Mouse (Mus musculus) spleen, postnatal 4 days (tissue): ENCODE data around the gene Gm10337.

Experiments used
- DNase-seq, 2 experiments: peaks; one replicate each; pipeline ENCODE4 v3.0.0; 2022; ENCODE audit warnings: low spot score in 2 of 2

Gm10337 gene

DNA sequence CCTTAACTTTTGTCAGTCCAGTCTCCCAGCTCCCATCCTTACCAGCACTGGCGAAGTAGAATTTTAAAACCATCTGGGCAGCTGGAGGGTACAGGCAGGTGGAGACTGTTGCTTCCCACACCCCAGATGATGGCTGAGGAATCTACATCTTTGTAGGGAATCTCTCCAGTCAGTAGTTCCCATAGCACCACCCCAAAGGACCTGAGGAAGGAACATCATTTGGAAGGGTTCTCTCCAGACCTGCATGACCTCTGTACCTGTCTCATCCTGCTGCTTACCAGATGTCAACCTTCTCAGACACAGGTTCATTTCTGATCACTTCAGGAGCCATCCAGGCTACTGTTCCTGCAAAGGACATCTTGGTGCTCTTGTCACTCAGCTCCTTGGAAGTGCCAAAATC lies at the start of gene Gm10337:
Gene Gm10337 (plus strand): TSS at position 276 of the 400 bp plus-strand sequence.
- peak in 1 of 2 experiments; percentile 51 for DNase-seq

DNA sequence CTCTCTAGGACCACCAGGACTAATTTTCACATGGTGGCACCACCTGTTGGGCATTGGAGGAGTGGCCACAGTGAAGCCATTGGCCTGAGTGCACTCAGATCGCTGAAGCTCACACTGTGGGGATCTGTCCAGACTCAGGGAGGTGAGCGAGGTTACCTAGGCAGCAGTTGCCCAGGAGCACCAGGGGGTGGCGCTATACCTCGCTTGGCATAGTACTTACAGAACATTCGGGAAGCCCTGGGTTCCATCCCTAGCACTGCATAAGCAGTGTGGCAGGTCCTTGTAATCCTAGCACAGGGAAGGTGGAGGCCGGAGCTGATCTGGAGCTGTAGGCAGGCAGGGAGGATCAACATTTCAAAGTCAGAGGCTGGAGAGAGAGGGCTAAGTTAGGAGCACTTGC lies 47.5 kb upstream of the Gm10337 start:
- peak in 1 of 2 experiments; percentile 41 for DNase-seq

DNA sequence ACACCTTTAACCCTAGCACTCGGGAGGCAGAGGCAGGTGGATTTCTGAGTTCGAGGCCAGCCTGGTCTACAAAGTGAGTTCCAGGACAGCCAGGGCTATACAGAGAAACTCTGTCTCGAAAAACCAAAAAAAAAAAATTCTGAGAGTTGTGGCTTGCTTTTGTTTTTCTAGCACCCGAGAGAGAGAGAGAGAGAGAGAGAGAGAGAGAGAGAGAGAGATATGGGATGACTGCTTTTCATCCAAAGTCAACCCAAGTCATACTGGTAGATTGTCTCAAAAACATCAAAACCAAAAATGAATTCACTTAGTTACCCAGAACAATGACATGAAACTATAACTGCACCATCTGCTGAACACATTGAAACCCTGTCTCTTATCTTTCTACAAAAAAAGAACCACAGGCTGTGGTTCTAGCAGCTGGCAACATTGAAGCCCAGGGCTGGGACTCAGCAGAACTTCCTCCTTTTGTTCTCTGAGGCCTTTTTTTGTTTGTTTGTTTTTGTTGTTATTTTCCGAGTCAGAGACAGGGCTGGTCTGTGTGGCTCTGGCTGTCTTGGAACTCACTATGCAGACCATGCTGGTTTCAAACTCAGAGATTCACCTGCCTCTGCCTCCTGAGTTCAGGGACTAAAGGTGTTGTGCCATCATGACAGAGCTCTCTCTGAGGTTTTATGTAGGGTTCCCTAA lies 45.3 kb upstream of the Gm10337 start:
- peak in 1 of 2 experiments; percentile 17 for DNase-seq

DNA sequence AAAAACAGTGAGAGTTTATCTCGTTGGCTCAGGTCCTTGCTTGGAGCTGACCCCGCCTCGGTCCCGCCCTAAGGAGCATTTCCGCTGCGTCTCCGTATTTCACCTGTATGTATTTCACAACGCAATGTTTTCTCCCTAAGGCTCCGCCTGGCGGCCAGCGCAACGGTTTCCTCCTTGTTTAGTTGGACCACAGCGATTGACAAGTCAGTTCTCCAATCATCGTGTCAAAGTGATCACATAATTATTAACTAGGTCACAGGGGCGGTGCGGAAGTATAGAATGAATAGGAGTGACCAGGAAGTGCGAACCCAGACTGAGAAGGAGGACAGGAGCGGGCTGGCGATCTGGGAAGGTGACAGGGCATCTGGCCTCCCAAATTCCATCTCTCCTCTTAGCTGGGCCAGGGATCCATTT lies 44.6 kb upstream of the Gm10337 start, which contains the start of gene Prr13:
Gene Prr13 (plus strand): TSS at position 125 of the 414 bp plus-strand sequence.
- peak; percentile 91 to 92 for DNase-seq

DNA sequence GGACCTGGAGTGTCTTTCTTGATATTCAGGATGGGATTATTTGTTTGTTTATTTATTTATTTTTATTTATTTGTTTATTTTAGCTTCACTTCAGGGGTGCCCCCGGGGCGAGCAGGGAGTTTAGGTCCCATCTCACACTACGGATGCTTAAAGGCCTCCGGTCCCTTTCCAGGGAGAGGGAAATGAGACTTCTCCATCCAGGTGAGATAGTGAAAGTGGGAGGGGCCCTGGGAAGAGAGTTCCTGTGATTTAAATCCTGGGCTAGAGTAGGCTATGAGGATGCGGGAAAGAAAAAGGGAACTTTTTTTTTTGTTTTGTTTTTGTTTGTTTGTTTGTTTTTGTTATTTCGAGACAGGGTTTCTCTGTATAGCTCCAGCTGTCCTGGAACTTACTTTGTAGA lies 44.1 kb upstream of the Gm10337 start:
- DNase-seq, result no peak

DNA sequence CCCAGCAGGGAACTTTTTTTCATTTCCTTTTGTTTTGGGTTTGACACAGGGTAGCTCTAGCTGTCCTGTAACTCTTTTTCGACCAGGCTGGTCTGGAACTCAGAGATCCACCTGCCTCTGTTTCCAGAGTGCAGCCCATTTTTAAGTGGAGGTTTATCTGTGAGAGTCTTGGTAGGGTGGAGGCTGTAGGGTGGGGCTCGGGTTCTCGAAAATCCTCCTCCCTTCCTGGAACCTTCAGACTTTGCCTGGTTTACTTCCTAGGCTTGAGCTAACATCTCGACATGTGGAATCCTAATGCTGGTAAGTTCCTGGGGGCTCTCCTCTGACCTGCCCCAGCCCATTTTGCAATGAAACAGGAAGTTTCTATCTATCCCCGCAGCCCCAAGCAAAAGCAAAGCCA lies 43.7 kb upstream of the Gm10337 start:
- DNase-seq, result peak in 1 of 2 experiments; percentile 43

DNA sequence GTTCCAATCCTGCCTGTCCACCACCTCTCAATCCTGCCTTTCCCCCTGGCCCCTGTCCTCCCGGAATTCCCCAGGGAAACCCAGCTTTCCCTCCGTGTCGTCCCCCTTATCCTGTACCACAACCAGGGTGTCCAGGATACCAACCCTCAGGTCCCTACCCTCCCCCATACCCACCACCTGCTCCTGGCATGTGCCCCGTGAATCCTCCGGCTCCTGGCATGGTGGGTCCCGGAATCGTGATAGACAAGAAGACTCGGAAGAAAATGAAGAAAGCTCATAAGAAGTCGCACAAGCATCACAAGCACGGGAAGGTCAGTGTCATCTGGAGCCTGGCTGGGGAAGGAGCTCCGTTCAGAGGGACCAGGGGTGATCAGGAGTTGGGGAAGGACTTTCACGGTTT lies 43.1 kb upstream of the Gm10337 start:
- no peak for DNase-seq

DNA sequence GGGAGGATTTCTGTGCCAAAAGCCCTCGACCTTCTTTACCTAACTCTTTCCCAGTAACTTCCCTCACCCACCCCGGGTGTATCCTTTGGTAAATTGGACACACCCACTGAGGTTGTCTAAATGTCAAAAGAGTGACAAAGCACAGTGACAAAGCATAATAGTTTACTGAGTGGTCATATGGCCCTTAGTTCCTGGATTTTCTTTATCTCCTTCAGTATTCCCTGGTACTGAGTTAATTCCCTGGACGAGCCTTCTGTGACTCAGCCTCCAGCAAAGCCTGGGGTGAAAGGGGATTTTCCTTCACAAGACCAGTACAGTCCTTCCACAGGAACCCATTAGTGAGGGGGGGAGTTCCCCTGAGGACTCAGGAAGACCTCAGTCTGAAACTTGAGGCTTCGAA lies 42.6 kb upstream of the Gm10337 start:
- no peak for DNase-seq

DNA sequence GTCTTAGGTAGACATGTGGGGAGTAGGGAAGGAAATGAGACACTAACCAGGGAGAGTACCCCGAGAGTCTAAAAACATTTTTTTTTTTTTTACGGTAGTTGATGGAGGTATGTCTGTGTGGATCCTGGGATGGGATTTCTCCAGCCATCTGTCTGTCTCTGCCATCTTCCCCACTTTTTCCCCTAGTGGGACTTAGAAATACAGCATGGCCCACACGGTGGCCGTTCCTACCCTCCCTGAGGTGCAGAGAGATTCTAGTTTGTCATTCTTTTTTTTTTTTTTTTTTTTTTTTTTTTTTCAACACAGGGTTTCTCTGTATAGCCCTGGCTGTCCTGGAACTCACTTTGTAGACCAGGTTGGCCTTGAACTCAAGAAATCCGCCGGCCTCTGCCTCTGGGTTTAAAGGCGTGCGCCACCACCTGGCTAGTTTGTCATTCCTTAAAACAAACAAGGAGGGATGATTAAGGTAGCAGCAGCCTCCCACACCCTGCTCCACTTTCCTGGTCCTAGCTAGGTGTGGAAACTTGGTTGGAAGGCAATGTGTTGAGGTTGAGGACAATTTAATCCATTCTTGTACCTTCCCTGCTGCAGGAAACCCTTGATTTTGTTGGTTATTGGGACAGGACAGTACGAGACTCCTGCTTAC lies 42.0 kb upstream of the Gm10337 start:
- DNase-seq, result no peak

DNA sequence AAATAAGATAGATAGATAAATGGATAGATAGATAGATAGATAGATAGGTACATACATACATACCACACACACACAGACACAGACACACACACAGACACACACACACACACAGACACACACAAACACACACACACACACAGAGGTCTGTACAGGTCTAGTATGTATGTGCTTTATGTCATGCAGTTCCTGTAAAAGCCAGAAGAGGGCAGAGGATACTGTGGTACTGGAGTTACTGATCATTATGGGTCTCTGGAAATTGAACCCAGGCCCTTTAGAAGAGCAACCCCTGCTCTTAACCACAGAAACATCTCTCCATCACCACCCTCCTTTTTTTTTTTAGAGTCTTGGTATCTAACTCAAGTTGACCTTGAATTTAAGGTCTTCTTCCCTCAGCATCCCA lies 39.9 kb upstream of the Gm10337 start:
- DNase-seq, result peak in 1 of 2 experiments; percentile 38

DNA sequence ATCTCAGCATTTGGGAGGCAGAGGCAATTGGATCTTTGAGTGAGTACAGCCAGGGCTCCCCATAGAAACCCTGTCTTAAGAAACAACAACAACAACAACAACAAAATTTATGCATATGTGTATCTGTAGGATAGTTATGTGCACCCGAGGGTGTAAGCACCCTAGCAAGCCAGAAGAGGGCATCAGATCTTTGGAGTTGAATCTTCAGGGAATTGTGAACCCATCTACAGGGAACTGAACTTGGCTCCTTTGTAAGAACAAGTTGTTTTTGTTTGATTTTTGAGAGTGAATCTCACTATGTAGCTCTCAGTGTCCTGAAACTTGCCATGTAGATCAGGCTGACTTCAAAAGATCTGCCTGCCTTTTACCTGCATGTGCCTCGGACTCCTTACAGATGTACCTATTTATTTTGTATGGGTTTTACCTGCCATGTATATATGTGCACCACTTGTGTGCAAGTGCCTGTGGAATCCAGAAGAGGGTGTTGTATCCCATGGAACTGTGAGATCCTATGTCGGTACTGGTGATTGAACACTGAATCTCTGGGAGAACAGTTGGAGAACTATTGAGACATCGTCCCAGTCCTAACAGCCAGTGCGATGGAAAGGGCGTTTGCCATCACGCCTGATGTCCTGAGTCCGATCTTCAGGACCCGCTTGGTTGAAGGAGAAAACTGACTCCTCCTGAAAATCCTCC lies 34.7 kb upstream of the Gm10337 start:
- DNase-seq, result no peak

DNA sequence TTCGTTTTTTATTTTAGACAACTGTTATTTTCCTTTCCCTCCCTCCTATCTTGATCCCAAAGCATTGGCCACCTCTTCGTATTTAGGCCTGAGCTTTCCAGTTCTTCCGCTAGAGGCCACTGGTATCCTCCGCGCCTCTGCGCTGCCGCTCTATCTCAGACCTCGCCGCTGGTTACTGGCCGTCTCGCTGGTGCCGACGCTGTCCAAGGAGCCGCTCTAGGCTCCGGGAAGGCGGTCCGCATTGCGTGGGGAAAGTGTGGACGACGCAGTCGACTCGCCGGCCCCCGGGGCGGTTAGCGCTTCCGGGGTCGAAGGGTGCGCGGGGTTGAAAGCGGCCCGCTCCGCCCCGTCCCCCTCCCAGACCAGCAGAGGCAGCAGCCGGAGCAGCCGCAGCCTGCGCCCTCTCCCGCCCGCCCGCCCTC lies 33.3 kb upstream of the Gm10337 start, which contains the start of gene Pcbp2:
Gene Pcbp2 (plus strand): TSS at position 357 of the 422 bp plus-strand sequence.
- peak; percentile 95 to 96 for DNase-seq

DNA sequence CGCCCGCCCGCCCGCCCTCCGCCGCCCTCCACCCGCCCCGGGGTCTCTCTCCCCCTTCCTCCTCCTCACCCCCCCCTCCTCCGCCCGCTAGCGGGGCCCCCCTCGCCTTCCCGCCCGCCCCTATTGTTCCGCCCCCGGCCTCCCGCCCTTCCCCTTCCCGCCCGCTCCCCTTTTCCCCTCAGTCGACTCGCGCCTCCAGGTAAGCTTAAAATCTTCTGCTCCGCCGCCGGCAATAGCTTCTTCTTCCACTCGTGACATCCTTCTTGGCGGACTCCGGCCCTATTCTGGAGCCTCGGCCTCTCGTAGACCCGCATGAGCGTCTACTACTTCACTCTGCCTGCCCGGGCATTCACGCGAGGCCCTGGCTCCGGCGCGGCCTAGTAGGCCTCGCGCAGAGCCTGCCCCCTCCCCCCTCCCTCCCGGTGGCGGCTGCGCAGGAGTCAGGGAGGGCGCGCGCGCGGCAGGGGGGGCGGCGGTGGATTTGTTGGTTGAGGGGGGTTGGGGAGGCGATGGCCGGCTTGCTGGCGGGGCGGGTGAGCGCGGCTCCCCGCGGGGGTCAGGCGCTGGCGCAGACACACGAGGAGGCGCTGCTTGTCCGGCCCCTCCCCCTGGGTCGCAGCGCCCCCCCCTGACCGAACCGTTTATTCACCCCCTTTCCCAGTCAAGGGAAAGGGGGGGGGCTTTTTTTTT lies 32.8 kb upstream of the Gm10337 start:
- DNase-seq, result peak; percentile 71 to 88

DNA sequence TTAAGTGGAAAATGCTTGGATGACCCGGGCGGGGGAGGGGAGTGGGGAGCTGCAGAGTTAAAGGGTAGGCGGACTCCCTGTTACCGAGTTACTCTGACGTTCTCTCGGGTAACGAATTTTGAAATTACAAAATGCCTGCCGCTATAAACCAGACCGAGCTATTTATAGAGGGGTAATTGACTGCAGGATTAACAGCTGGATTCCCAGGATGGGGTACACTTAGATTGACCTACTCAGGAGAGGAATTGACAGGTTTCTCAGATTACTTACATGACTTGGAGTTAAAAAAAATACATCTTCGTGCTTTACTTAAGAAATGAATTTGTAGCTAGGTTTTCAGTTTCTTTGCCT lies 32.3 kb upstream of the Gm10337 start:
- no peak for DNase-seq

DNA sequence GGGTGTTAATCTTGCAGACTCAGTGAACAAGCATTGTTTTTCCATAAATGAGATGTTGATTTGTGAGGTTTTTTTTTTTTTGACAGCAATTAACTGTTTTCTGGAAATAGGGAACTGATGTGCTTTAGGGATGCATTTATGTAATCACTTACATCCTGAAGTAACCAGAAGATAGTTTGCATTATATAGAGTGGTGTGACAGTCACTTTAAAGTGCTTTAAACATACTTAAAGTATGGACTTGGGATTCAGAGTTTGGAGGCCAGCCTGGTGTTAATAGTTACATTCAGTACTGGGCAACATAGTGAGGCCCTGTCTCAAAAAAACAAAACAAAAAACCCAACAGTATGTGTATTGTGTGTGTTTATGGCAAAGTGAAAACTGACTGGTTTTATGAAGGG lies 31.8 kb upstream of the Gm10337 start:
- DNase-seq, result no peak

DNA sequence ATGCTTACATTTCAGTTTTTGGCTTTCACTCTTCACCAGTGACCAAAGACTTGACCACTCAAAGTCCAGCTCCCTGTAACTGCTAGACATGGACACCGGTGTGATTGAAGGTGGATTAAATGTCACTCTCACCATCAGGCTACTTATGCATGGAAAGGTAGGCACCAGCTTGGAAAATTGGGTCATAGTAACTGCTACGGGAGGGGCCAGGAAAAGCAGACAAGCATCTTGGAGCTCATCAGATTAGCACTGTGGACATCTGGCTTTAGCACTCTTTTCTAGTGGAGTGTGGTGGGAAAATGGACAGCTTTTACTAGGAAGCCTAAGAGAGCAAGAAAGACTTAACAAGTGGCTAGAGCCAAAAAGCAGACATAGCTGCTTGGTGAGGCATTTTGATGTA lies 30.3 kb upstream of the Gm10337 start:
- DNase-seq, result no peak

DNA sequence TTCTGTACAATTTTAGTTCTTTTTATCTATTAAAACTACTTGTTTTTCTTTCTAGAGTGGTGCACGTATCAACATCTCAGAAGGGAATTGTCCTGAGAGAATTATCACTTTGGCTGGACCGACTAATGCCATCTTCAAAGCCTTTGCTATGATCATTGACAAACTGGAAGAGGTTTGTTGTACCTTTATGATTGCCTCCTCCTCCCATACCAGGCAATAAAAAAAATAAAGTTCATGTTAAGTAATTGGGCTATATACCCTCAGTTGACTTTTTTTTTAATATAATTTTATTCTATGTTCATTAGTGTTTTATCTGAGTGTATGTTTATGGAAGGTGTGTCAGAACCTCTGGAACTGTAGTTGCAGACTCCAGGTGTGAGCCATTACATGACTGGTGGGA lies 29.0 kb upstream of the Gm10337 start:
- no peak for DNase-seq

DNA sequence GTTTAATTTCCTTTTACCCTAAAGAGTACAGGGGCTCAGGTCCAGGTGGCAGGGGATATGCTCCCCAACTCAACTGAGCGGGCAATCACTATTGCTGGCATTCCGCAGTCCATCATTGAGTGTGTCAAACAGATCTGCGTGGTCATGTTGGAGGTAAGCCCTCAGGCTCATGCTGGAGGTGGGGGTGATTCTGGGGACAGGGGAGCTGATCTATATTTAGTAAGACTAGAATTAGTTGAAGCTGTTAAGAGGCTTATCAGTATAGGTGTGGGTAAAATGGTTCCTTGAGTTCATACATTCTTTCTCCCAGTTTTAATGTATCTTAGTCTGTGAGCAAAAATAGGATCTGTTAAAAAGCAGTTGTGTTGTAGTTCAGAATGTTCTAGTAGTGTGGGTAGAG lies 20.4 kb upstream of the Gm10337 start:
- no peak for DNase-seq

DNA sequence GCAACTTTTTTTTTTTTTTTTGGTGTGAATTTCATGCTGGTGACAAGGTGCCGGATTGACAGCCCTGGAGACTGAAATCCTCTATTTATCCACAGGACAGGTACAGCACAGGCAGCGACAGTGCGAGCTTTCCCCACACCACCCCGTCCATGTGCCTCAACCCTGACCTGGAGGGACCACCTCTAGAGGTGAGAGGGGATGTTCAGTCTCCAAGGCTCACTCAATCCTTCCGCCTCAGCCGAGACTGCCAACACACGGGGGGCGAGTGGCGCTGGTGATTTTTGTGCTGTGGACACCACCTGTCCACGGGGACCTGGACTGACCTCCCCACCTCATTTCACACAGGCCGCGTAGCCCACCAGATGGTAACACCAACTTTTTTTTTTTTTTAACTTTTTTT lies 17.7 kb upstream of the Gm10337 start:
- no peak for DNase-seq

DNA sequence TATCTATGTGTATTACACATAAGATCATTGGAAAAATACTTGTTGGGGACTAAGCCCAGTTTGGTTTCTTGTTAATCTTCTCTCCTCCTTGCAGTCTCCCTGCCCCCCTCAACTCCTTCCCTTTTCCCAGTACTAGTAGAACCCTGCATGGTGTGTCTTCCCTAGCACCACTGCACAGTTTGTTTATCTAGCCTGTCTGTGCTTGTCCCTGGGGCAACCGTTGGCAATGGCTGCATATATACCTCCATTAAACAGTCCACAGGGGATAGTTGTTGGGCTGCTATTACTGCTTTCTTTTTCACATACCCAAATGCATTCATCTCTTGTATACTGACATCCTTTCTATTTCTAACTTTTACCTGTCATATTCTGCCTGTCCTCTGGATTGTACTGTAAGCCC lies 15.9 kb upstream of the Gm10337 start:
- no peak for DNase-seq

DNA sequence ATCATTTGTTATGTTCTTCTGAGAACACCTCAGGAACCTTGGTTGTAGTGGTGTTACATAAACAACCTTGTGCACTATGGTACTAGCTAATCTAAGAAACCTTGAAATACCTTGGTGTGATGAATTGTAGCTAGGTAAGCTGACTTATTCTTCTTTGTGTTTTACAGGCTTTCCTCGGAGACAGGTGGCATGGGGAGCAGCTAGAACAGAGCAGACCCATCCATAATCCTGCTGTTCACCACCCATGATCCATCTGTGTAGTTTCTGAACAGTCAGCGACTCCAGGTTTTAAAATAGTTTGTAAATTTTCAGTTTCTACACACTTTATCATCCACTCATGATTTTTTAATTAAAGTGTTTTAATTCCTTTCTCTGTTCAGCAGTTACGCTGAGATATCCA lies 5.2 kb upstream of the Gm10337 start:
- DNase-seq, result no peak

DNA sequence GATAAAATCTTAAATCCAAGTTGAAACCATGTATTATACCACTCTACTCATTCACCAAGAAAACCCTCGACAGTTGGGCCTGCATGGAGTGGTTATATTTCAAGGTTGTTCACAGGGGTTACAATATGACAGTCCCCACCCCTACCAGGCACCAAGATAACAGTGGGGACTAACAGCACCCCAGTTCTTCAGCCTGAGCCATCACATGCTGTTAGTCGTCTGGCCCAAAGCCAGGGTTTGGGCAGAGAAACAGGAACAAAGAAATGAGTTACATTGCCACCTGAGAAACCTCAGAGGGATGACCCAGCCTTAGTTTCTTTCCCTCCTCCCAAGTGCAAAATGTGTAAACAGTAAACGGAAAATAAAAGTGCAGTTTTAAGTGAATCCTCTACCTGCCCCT lies 4.2 kb upstream of the Gm10337 start:
- DNase-seq, result no peak
